Mouse (Mus musculus): ENCODE measurements at regions not wholly inside any gene's neighbourhood (a gene's known extent, or its start where the extent isn't known, plus 50 kb on each side); places are given as distances from the start of the nearest gene placed in this dataset.

DNA sequence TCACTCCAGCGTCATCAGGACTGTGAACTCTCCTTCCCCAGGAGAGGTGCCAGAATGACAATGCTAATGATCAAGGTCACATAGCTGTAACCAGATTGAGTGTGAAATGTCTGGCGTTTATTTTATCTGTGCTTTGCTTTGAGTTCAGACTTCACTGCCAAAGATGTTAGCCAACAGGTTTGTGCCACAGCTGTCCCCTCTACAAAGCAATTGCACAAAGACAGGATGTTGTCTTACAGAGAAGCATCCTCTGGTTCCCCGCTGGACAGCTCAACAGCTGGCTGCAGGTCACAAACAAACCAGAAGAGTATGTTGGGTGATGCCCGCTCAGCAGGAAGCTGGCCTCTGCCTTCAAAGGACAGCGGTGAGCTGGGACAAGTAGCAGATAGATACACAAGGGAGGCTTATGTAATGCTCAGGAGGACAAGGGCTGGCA, 169.5 kb downstream of the Fam43a start:
- Histone ChIP-seq H3K27me3 (ENCODE audit: insufficient read depth, low read length) (no peaks in the 10 kb centered on the region), H3K9ac (no peak overlapping the region), H3K4me2 (no peak overlapping the region), H3K36me3 (ENCODE audit: insufficient read depth) (no peaks in the 10 kb centered on the region), H3K9me3 (ENCODE audit: low read depth, low read length) (no peaks in the 10 kb centered on the region), H3K4me1 (ENCODE audit: insufficient read depth) (0 out of 2 replicates have a peak, but pooled peaks cover 4% of the 10 kb centered on the region), H3K27ac (ENCODE audit: low read depth) (no peak overlapping the region), H3K4me3 (ENCODE audit: low read depth, low read length) (no peak overlapping the region)
- ATAC-seq (ENCODE audit: insufficient read depth) (0 out of 2 replicates have a peak, but pooled peaks have one; percentile 44), DNase-seq (peak; percentile 50)
- 10% methylated on average over 5 of the region's 5 CpGs for WGBS
- no peak for TF ChIP-seq CTCF (IDR thresholded peaks at IDR 0.05; ENCODE audit: low read depth)

DNA sequence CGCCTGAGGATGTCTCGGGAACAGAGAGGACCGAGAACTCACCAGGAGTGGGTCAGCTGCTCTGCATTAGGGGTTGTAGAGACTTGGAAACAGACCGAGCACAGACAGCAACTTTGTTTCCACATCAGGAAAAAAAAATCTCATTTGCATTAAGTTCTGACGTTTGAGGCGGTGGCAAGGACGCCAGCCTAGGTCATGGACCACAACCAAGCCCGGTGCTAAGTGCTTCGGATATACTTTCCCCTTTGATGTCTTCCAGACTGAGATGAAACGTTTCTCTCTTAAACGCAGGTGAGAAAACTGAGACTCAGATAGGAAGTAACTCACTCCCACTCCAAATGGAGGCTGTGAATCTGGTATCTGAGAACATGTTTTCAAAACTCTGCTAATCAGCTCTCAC, 169.9 kb downstream of the Fam43a start:
- ATAC-seq (ENCODE audit: insufficient read depth) (no peak), DNase-seq (no peak)
- Histone ChIP-seq H3K27ac (ENCODE audit: low read depth) (no peak overlapping the region), H3K36me3 (ENCODE audit: insufficient read depth) (no peaks in the 10 kb centered on the region), H3K4me3 (ENCODE audit: low read depth, low read length) (no peak overlapping the region), H3K9ac (no peak overlapping the region), H3K9me3 (ENCODE audit: low read depth, low read length) (no peaks in the 10 kb centered on the region), H3K4me2 (no peak overlapping the region), H3K4me1 (ENCODE audit: insufficient read depth) (0 out of 2 replicates have a peak, but pooled peaks cover 4% of the 10 kb centered on the region), H3K27me3 (ENCODE audit: insufficient read depth, low read length) (no peaks in the 10 kb centered on the region)
- TF ChIP-seq CTCF (IDR thresholded peaks at IDR 0.05; ENCODE audit: low read depth) = no peak
- WGBS = 4% methylated on average over 11 of the region's 11 CpGs

GRCm38 (mm10) chr16:30772802-30773201, 173.3 kb downstream of the Fam43a start:
- DNase-seq = peak; percentile 71
- Histone ChIP-seq H3K9ac (no peak overlapping the region), H3K4me2 (no peak overlapping the region), H3K4me1 (ENCODE audit: insufficient read depth) (peaks cover 4% of the 10 kb centered on the region; the same call in 1 of the 2 replicates), H3K36me3 (ENCODE audit: insufficient read depth) (no peaks in the 10 kb centered on the region), H3K9me3 (ENCODE audit: low read depth, low read length) (no peaks in the 10 kb centered on the region), H3K27ac (ENCODE audit: low read depth) (no peak overlapping the region), H3K27me3 (ENCODE audit: insufficient read depth, low read length) (no peaks in the 10 kb centered on the region), H3K4me3 (ENCODE audit: low read depth, low read length) (no peak overlapping the region)
- TF ChIP-seq CTCF (IDR thresholded peaks at IDR 0.05; ENCODE audit: low read depth) = no peak
- no peak for ATAC-seq (ENCODE audit: insufficient read depth)
- 40% methylated on average over 3 of the region's 3 CpGs for WGBS

GRCm38 (mm10) chr16:30774951-30775661, 175.6 kb downstream of the Fam43a start:
- Histone ChIP-seq H3K9ac (no peak overlapping the region), H3K4me2 (no peak overlapping the region), H3K36me3 (ENCODE audit: insufficient read depth) (no peaks in the 10 kb centered on the region), H3K27ac (ENCODE audit: low read depth) (no peak overlapping the region), H3K27me3 (ENCODE audit: insufficient read depth, low read length) (no peaks in the 10 kb centered on the region), H3K4me3 (ENCODE audit: low read depth, low read length) (no peak overlapping the region), H3K9me3 (ENCODE audit: low read depth, low read length) (no peaks in the 10 kb centered on the region), H3K4me1 (ENCODE audit: insufficient read depth) (no peaks in the 10 kb centered on the region; the same call in 1 of the 2 replicates)
- DNase-seq (no peak), ATAC-seq (ENCODE audit: insufficient read depth) (no peak)
- 62% methylated on average over 14 of the region's 14 CpGs for WGBS
- no peak for TF ChIP-seq CTCF (IDR thresholded peaks at IDR 0.05; ENCODE audit: low read depth)

GRCm38 (mm10) chr16:30775740-30776700, 176.5 kb downstream of the Fam43a start:
- Histone ChIP-seq H3K4me1 (ENCODE audit: insufficient read depth) (no peaks in the 10 kb centered on the region; the same call in 1 of the 2 replicates), H3K27ac (ENCODE audit: low read depth) (no peak overlapping the region), H3K36me3 (ENCODE audit: insufficient read depth) (no peaks in the 10 kb centered on the region), H3K4me3 (ENCODE audit: low read depth, low read length) (no peak overlapping the region), H3K9me3 (ENCODE audit: low read depth, low read length) (no peaks in the 10 kb centered on the region), H3K27me3 (ENCODE audit: insufficient read depth, low read length) (no peaks in the 10 kb centered on the region), H3K9ac (no peak overlapping the region), H3K4me2 (no peak overlapping the region)
- ATAC-seq (ENCODE audit: insufficient read depth) = no peak
- 45% methylated on average over 21 of the region's 21 CpGs for WGBS
- no peak for TF ChIP-seq CTCF (IDR thresholded peaks at IDR 0.05; ENCODE audit: low read depth)
- no peak for DNase-seq

DNA sequence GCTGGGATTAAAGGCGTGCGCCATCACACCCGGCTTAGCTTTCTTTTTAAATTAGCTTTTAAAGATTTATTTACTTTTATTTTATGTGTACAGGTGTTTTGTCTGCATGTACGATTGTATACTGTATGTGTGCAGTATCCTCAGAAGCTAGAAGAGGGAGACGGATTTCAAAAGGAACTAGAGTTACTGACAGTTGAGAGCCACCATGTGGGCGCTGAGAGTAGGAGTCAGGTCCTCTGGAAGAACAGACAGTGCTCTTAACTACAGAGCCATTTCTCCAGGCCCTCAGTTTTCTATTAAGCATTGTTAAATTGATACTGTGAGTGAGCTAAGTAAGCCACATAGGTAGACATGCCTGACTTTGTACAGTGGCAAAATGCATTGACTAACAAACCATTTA, 177.9 kb downstream of the Fam43a start:
- DNase-seq = no peak
- WGBS = 84% methylated on average over 6 of the region's 6 CpGs
- no peak overlapping the region for H3K4me2 ChIP-seq

GRCm38 (mm10) chr16:30778078-30778477, 178.6 kb downstream of the Fam43a start:
- Histone ChIP-seq H3K27me3 (ENCODE audit: insufficient read depth, low read length) (no peaks in the 10 kb centered on the region), H3K4me2 (no peak overlapping the region), H3K4me1 (ENCODE audit: insufficient read depth) (no peaks in the 10 kb centered on the region; the same call in 1 of the 2 replicates), H3K36me3 (ENCODE audit: insufficient read depth) (no peaks in the 10 kb centered on the region), H3K9me3 (ENCODE audit: low read depth, low read length) (no peaks in the 10 kb centered on the region), H3K4me3 (ENCODE audit: low read depth, low read length) (no peak overlapping the region), H3K9ac (no peak overlapping the region), H3K27ac (ENCODE audit: low read depth) (no peak overlapping the region)
- ATAC-seq (ENCODE audit: insufficient read depth) = no peak
- WGBS = 68% methylated on average over 7 of the region's 7 CpGs
- no peak for DNase-seq
- TF ChIP-seq CTCF (IDR thresholded peaks at IDR 0.05; ENCODE audit: low read depth) = no peak

More for the DNA sequence above, 177.9 kb downstream of the Fam43a start:
- Histone ChIP-seq H3K4me3 (ENCODE audit: low read depth, low read length) (no peak overlapping the region), H3K36me3 (ENCODE audit: insufficient read depth) (no peaks in the 10 kb centered on the region), H3K27me3 (ENCODE audit: insufficient read depth, low read length) (no peaks in the 10 kb centered on the region), H3K9ac (no peak overlapping the region), H3K27ac (ENCODE audit: low read depth) (no peak overlapping the region), H3K4me1 (ENCODE audit: insufficient read depth) (no peaks in the 10 kb centered on the region; the same call in 1 of the 2 replicates), H3K9me3 (ENCODE audit: low read depth, low read length) (no peaks in the 10 kb centered on the region)
- no peak for ATAC-seq (ENCODE audit: insufficient read depth)
- no peak for TF ChIP-seq CTCF (IDR thresholded peaks at IDR 0.05; ENCODE audit: low read depth)

Measured in lung, embryonic 14.5 days (tissue).